Mouse (Mus musculus): ENCODE measurements at regions not wholly inside any gene's neighbourhood (a gene's known extent, or its start where the extent isn't known, plus 50 kb on each side); places are given as distances from the start of the nearest gene placed in this dataset.

- H3K4me1 ChIP-seq (ENCODE audit: control insufficient read depth, insufficient read depth, low read length): no peaks in the 10 kb centered on the region
- 76% methylated on average over 3 of the region's 3 CpGs for WGBS
- no peak overlapping the region for H3K9ac ChIP-seq (replicated peaks; ENCODE audit: low read length)
- no peaks in the 10 kb centered on the region for H3K36me3 ChIP-seq (ENCODE audit: control insufficient read depth, insufficient read depth, low read length)
- ATAC-seq (ENCODE audit: low FRiP score, low TSS enrichment) (no peak), DNase-seq (no peak)
- no peak overlapping the region for H3K4me3 ChIP-seq (replicated peaks; ENCODE audit: low read depth, low read length)
- H3K27ac ChIP-seq (replicated peaks; ENCODE audit: low read depth, low read length): no peak overlapping the region
- H3K9me3 ChIP-seq (ENCODE audit: control insufficient read depth, low read length): no peaks in the 10 kb centered on the region
- H3K4me2 ChIP-seq (ENCODE audit: low read length): no peak overlapping the region
- H3K27me3 ChIP-seq (ENCODE audit: control insufficient read depth, insufficient read depth, low read length): no peaks in the 10 kb centered on the region
Measured at GRCm38 (mm10) chr13:63649058-63649647, 75.8 kb upstream of the Ptch1 start.

GRCm38 (mm10) chr13:63654514-63654913 lies 81.1 kb upstream of the Ptch1 start:
- no peak overlapping the region for H3K4me2 ChIP-seq (ENCODE audit: low read length)
- no peaks in the 10 kb centered on the region for H3K27me3 ChIP-seq (ENCODE audit: control insufficient read depth, insufficient read depth, low read length)
- ATAC-seq (ENCODE audit: low FRiP score, low TSS enrichment): no peak
- H3K9ac ChIP-seq (replicated peaks; ENCODE audit: low read length): no peak overlapping the region
- no peaks in the 10 kb centered on the region for H3K4me1 ChIP-seq (ENCODE audit: control insufficient read depth, insufficient read depth, low read length)
- H3K4me3 ChIP-seq (replicated peaks; ENCODE audit: low read depth, low read length): no peak overlapping the region
- H3K27ac ChIP-seq (replicated peaks; ENCODE audit: low read depth, low read length): no peak overlapping the region
- no peaks in the 10 kb centered on the region for H3K9me3 ChIP-seq (ENCODE audit: control insufficient read depth, low read length)
- no peaks in the 10 kb centered on the region for H3K36me3 ChIP-seq (ENCODE audit: control insufficient read depth, insufficient read depth, low read length)
- peak; percentile 6 for DNase-seq
- whole genome bisulfite sequencing: 84% methylated on average over 6 of the region's 6 CpGs

GRCm38 (mm10) chr13:63657115-63657514 lies 83.7 kb upstream of the Ptch1 start:
- no peak overlapping the region for H3K9ac ChIP-seq (replicated peaks; ENCODE audit: low read length)
- no peak overlapping the region for H3K27ac ChIP-seq (replicated peaks; ENCODE audit: low read depth, low read length)
- no peak overlapping the region for H3K4me2 ChIP-seq (ENCODE audit: low read length)
- no peaks in the 10 kb centered on the region for H3K36me3 ChIP-seq (ENCODE audit: control insufficient read depth, insufficient read depth, low read length)
- ATAC-seq (ENCODE audit: low FRiP score, low TSS enrichment): no peak
- WGBS: 94% methylated on average over 8 of the region's 8 CpGs
- no peak overlapping the region for H3K4me3 ChIP-seq (replicated peaks; ENCODE audit: low read depth, low read length)
- no peaks in the 10 kb centered on the region for H3K27me3 ChIP-seq (ENCODE audit: control insufficient read depth, insufficient read depth, low read length)
- no peaks in the 10 kb centered on the region for H3K9me3 ChIP-seq (ENCODE audit: control insufficient read depth, low read length)
- DNase-seq: no peak
- H3K4me1 ChIP-seq (ENCODE audit: control insufficient read depth, insufficient read depth, low read length): no peaks in the 10 kb centered on the region

- Histone ChIP-seq H3K9me3 (ENCODE audit: control insufficient read depth, low read length) (no peaks in the 10 kb centered on the region), H3K36me3 (ENCODE audit: control insufficient read depth, insufficient read depth, low read length) (no peaks in the 10 kb centered on the region), H3K27ac (replicated peaks; ENCODE audit: low read depth, low read length) (no peak overlapping the region), H3K4me1 (ENCODE audit: control insufficient read depth, insufficient read depth, low read length) (no peaks in the 10 kb centered on the region), H3K9ac (replicated peaks; ENCODE audit: low read length) (no peak overlapping the region), H3K27me3 (ENCODE audit: control insufficient read depth, insufficient read depth, low read length) (no peaks in the 10 kb centered on the region), H3K4me2 (ENCODE audit: low read length) (no peak overlapping the region), H3K4me3 (replicated peaks; ENCODE audit: low read depth, low read length) (no peak overlapping the region)
- DNase-seq: no peak
- ATAC-seq (ENCODE audit: low FRiP score, low TSS enrichment): no peak
- 88% methylated on average over 7 of the region's 7 CpGs for WGBS
Measured at GRCm38 (mm10) chr13:63659412-63659811, 86.0 kb upstream of the Ptch1 start.

GRCm38 (mm10) chr13:63660431-63660830 lies 87.0 kb upstream of the Ptch1 start:
- Histone ChIP-seq H3K4me2 (ENCODE audit: low read length) (no peak overlapping the region), H3K4me3 (replicated peaks; ENCODE audit: low read depth, low read length) (no peak overlapping the region), H3K36me3 (ENCODE audit: control insufficient read depth, insufficient read depth, low read length) (no peaks in the 10 kb centered on the region), H3K9ac (replicated peaks; ENCODE audit: low read length) (no peak overlapping the region), H3K27ac (replicated peaks; ENCODE audit: low read depth, low read length) (no peak overlapping the region), H3K4me1 (ENCODE audit: control insufficient read depth, insufficient read depth, low read length) (no peaks in the 10 kb centered on the region), H3K9me3 (ENCODE audit: control insufficient read depth, low read length) (no peaks in the 10 kb centered on the region), H3K27me3 (ENCODE audit: control insufficient read depth, insufficient read depth, low read length) (no peaks in the 10 kb centered on the region)
- DNase-seq: no peak
- 85% methylated on average over 4 of the region's 4 CpGs for WGBS
- no peak for ATAC-seq (ENCODE audit: low FRiP score, low TSS enrichment)

- Histone ChIP-seq H3K4me1 (ENCODE audit: control insufficient read depth, insufficient read depth, low read length) (no peaks in the 10 kb centered on the region), H3K27ac (replicated peaks; ENCODE audit: low read depth, low read length) (no peak overlapping the region), H3K36me3 (ENCODE audit: control insufficient read depth, insufficient read depth, low read length) (no peaks in the 10 kb centered on the region), H3K4me3 (replicated peaks; ENCODE audit: low read depth, low read length) (no peak overlapping the region), H3K4me2 (ENCODE audit: low read length) (no peak overlapping the region), H3K9ac (replicated peaks; ENCODE audit: low read length) (no peak overlapping the region), H3K27me3 (ENCODE audit: control insufficient read depth, insufficient read depth, low read length) (no peaks in the 10 kb centered on the region), H3K9me3 (ENCODE audit: control insufficient read depth, low read length) (no peaks in the 10 kb centered on the region)
- ATAC-seq (ENCODE audit: low FRiP score, low TSS enrichment) (no peak), DNase-seq (peak; percentile 21)
- WGBS: 16% methylated on average over 4 of the region's 4 CpGs
Measured at GRCm38 (mm10) chr13:63668576-63668975, 95.2 kb upstream of the Ptch1 start.

- no peak overlapping the region for H3K27ac ChIP-seq (replicated peaks; ENCODE audit: low read depth, low read length)
- H3K36me3 ChIP-seq (ENCODE audit: control insufficient read depth, insufficient read depth, low read length): no peaks in the 10 kb centered on the region
- ATAC-seq (ENCODE audit: low FRiP score, low TSS enrichment): no peak
- no peak overlapping the region for H3K4me3 ChIP-seq (replicated peaks; ENCODE audit: low read depth, low read length)
- H3K27me3 ChIP-seq (ENCODE audit: control insufficient read depth, insufficient read depth, low read length): no peaks in the 10 kb centered on the region
- H3K4me2 ChIP-seq (ENCODE audit: low read length): no peak overlapping the region
- H3K9me3 ChIP-seq (ENCODE audit: control insufficient read depth, low read length): no peaks in the 10 kb centered on the region
- no peak overlapping the region for H3K9ac ChIP-seq (replicated peaks; ENCODE audit: low read length)
- 2% methylated on average over 2 of the region's 2 CpGs for WGBS
- DNase-seq: no peak
- no peaks in the 10 kb centered on the region for H3K4me1 ChIP-seq (ENCODE audit: control insufficient read depth, insufficient read depth, low read length)
Measured at GRCm38 (mm10) chr13:63669031-63669430, 95.6 kb upstream of the Ptch1 start.

GRCm38 (mm10) chr13:63672425-63672824 lies 99.0 kb upstream of the Ptch1 start:
- DNase-seq: no peak
- 89% methylated on average over 4 of the region's 4 CpGs for WGBS
- H3K27ac ChIP-seq (replicated peaks; ENCODE audit: low read depth, low read length): no peak overlapping the region
- H3K9ac ChIP-seq (replicated peaks; ENCODE audit: low read length): no peak overlapping the region
- no peaks in the 10 kb centered on the region for H3K4me1 ChIP-seq (ENCODE audit: control insufficient read depth, insufficient read depth, low read length)
- no peak overlapping the region for H3K4me3 ChIP-seq (replicated peaks; ENCODE audit: low read depth, low read length)
- no peaks in the 10 kb centered on the region for H3K36me3 ChIP-seq (ENCODE audit: control insufficient read depth, insufficient read depth, low read length)
- H3K27me3 ChIP-seq (ENCODE audit: control insufficient read depth, insufficient read depth, low read length): no peaks in the 10 kb centered on the region
- H3K9me3 ChIP-seq (ENCODE audit: control insufficient read depth, low read length): no peaks in the 10 kb centered on the region
- H3K4me2 ChIP-seq (ENCODE audit: low read length): no peak overlapping the region
- no peak for ATAC-seq (ENCODE audit: low FRiP score, low TSS enrichment)

GRCm38 (mm10) chr13:63677696-63678095 lies 104.3 kb upstream of the Ptch1 start:
- Histone ChIP-seq H3K9ac (replicated peaks; ENCODE audit: low read length) (no peak overlapping the region), H3K4me2 (ENCODE audit: low read length) (no peak overlapping the region), H3K36me3 (ENCODE audit: control insufficient read depth, insufficient read depth, low read length) (no peaks in the 10 kb centered on the region), H3K27me3 (ENCODE audit: control insufficient read depth, insufficient read depth, low read length) (no peaks in the 10 kb centered on the region), H3K9me3 (ENCODE audit: control insufficient read depth, low read length) (no peaks in the 10 kb centered on the region), H3K27ac (replicated peaks; ENCODE audit: low read depth, low read length) (no peak overlapping the region), H3K4me1 (ENCODE audit: control insufficient read depth, insufficient read depth, low read length) (no peaks in the 10 kb centered on the region), H3K4me3 (replicated peaks; ENCODE audit: low read depth, low read length) (no peak overlapping the region)
- no peak for ATAC-seq (ENCODE audit: low FRiP score, low TSS enrichment)
- 56% methylated on average over 2 of the region's 2 CpGs for WGBS
- no peak for DNase-seq

All from midbrain, embryonic 14.5 days (tissue).